Mouse (Mus musculus): ENCODE measurements around the gene Cdh1.

DNA sequence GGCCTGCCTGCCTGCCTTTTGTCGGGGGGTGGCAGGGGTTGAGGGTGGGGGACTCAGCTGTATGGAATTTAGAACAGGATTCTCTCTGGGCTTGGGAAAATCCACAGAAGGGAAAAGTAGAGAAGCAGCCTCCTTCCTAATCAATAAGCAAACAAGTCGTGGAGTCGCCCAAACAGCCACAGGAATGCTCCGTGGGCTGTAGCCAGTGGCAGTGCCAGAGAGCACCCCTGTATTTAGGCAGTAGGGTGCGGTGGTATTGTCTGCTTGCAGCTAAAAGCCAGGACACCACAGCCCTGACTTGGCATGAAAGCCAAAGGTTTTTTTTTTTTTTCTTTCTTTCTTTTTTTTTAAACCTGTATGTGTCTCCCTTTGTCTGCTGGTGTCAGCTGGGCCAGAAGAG lies 37.8 kb downstream of the Cdh1 start:
- TF ChIP-seq CTCF (IDR thresholded peaks at IDR 0.05; ENCODE audit: low read depth), result no peak
- no peak for TF ChIP-seq EP300 (IDR thresholded peaks at IDR 0.05; ENCODE audit: low read depth)

All from liver, embryonic 14.5 days (tissue).